Mouse (Mus musculus): ENCODE results near the gene Bicd2.

DNA sequence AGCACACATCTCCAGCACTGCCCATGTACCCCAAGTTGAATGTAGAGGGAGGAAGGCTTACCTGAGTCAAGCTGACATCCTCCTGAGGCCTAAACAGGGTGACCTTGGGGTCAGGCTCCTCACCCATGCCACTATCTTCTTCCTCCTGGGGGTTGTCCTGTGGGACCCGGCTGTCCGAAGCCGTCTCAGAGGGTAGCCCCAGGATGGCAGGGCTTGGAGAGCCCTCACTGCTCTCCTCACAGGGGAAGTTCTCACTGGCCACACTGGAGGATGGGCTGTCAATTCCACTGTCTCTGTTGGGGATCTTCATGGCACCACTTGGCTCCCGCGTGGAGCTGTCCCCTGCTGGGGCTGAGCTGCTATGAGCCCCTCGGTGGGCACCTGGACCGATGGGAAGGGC, 45.1 kb upstream of the Bicd2 start:
- TF ChIP-seq CTCF (IDR thresholded peaks at IDR 0.05; ENCODE audit: insufficient read depth, low read length) (no peak), POLR2A (IDR thresholded peaks at IDR 0.05; ENCODE audit: borderline replicate concordance, extremely low read depth, low read depth, low read length) (no peak)
